Mouse (Mus musculus) kidney, adult 2 months (tissue): ENCODE data around the gene Usp46. TPM values are rescaled to one million over a fixed set of nuclear protein-coding genes. Genes with fewer than 3 reads are reported as not detected.
"Not testable (repeated sequence)": the region's sequence is repeated elsewhere in the genome, so short reads cannot be mapped to it uniquely, and the experiment has no call there.

Source experiments
- DNase-seq: peaks from one replicate; pipeline ENCODE4 v3.0.0; 2021
- H3K27ac ChIP-seq: fragments of 200-500 bp; 2 replicates; pipeline ENCODE4 v1.5.1; 2012; ENCODE audit warnings: low read depth, low read length, control low read depth, inconsistent platforms; ENCODE audit not compliant: insufficient read depth
- H3K27me3 ChIP-seq: fragments of 200-500 bp; replicated peaks from 2 replicates; pipeline ENCODE4 v1.6.1; 2012; ENCODE audit warnings: mild to moderate bottlenecking, moderate library complexity, low read length, inconsistent platforms; ENCODE audit not compliant: control insufficient read depth, insufficient read depth
- H3K36me3 ChIP-seq: fragments of 200-500 bp; 2 replicates; pipeline ENCODE4 v1.6.1; 2012; ENCODE audit warnings: mild to moderate bottlenecking, moderate library complexity, low read length, inconsistent platforms; ENCODE audit not compliant: control insufficient read depth, insufficient read depth
- H3K4me1 ChIP-seq: fragments of 200-500 bp; 2 replicates; pipeline ENCODE4 v1.6.1; 2011; ENCODE audit warnings: low read length; ENCODE audit not compliant: control insufficient read depth, insufficient read depth
- H3K4me3 ChIP-seq: fragments of 200-500 bp; 2 replicates; pipeline ENCODE4 v1.5.1; 2011; ENCODE audit warnings: mild to moderate bottlenecking, low read depth, low read length, control low read depth; ENCODE audit not compliant: insufficient read depth
- CTCF ChIP-seq: fragments of 200-500 bp; conservative IDR thresholded peaks from 2 replicates; pipeline ENCODE4 v1.5.1; 2011; ENCODE audit warnings: low read depth, mild to moderate bottlenecking, control low read depth, low read length, moderate library complexity, mixed read lengths; ENCODE audit not compliant: insufficient read depth, insufficient read length
- POLR2A ChIP-seq: fragments of 200-500 bp; IDR thresholded peaks from one replicate; pipeline ENCODE4 v1.6.1; 2011; ENCODE audit warnings: low read depth, low read length, control low read depth
- WGBS: fragments of 180-500 bp; shearing (Covaris S2); methylation state at CpG from one replicate; pipeline ENCODE4 v1.1.7; 2018; 5-methylcytosine and 5-hydroxymethylcytosine counted together
- polyA plus RNA-seq: library from polyadenylated mRNA; depleted of rRNA; stranded (reverse); fragments of >200 nt; gene quantifications from 2 replicates; pipeline ENCODE4 v1.2.3, GENCODE M21; 2012

Usp46 gene
- polyA plus RNA-seq, 1 experiment: 9.1 TPM

- 89% methylated on average over 5 of the region's 5 CpGs for WGBS
- no peaks in the 10 kb centered on the region for H3K4me1 ChIP-seq
- no peak for TF ChIP-seq CTCF
- TF ChIP-seq POLR2A: no peak
- no peaks in the 10 kb centered on the region for H3K36me3 ChIP-seq
- no peaks in the 10 kb centered on the region for H3K27me3 ChIP-seq
- no peak for DNase-seq
- no peak overlapping the region for H3K27ac ChIP-seq
- H3K4me3 ChIP-seq: no peak overlapping the region
These were observed 96.5 kb downstream of the Usp46 start for GRCm38 (mm10) chr5:73971701-73972100.

- no peaks in the 10 kb centered on the region for H3K36me3 ChIP-seq
- no peak overlapping the region for H3K27ac ChIP-seq
- WGBS: 16% methylated on average over 7 of the region's 7 CpGs
- no peaks in the 10 kb centered on the region for H3K27me3 ChIP-seq
- peak; percentile 74 for DNase-seq
- no peak overlapping the region for H3K4me3 ChIP-seq
- TF ChIP-seq CTCF (no peak), POLR2A (no peak)
- H3K4me1 ChIP-seq: no peaks in the 10 kb centered on the region
These were observed 98.1 kb downstream of the Usp46 start for GRCm38 (mm10) chr5:73970024-73970628.

GRCm38 (mm10) chr5:73969338-73969737, 98.9 kb downstream of the Usp46 start:
- no peaks in the 10 kb centered on the region for H3K27me3 ChIP-seq
- 89% methylated on average over 8 of the region's 8 CpGs for WGBS
- no peaks in the 10 kb centered on the region for H3K4me1 ChIP-seq
- H3K4me3 ChIP-seq: no peak overlapping the region
- TF ChIP-seq POLR2A (no peak), CTCF (no peak)
- no peaks in the 10 kb centered on the region for H3K36me3 ChIP-seq
- no peak overlapping the region for H3K27ac ChIP-seq
- DNase-seq: no peak

- Histone ChIP-seq H3K4me3 (no peak overlapping the region), H3K4me1 (no peaks in the 10 kb centered on the region), H3K27me3 (no peaks in the 10 kb centered on the region), H3K27ac (no peak overlapping the region), H3K36me3 (no peaks in the 10 kb centered on the region)
- 46% methylated on average over 7 of the region's 7 CpGs for WGBS
- no peak for DNase-seq
- no peak for TF ChIP-seq POLR2A
- no peak for TF ChIP-seq CTCF
These were observed 108.5 kb downstream of the Usp46 start for GRCm38 (mm10) chr5:73959779-73960178.

- not testable (repeated sequence) for DNase-seq, H3K27ac ChIP-seq, H3K36me3 ChIP-seq, H3K4me3 ChIP-seq, H3K4me1 ChIP-seq, H3K27me3 ChIP-seq
- 96% methylated on average over 5 of the region's 5 CpGs for WGBS
These were observed 109.6 kb downstream of the Usp46 start for GRCm38 (mm10) chr5:73958614-73959013.

- Histone ChIP-seq H3K36me3 (no peaks in the 10 kb centered on the region), H3K4me3 (no peak overlapping the region), H3K27me3 (no peaks in the 10 kb centered on the region), H3K27ac (no peak overlapping the region), H3K4me1 (no peaks in the 10 kb centered on the region)
- DNase-seq: no peak
- TF ChIP-seq CTCF (no peak), POLR2A (no peak)
- 96% methylated on average over 5 of the region's 5 CpGs for WGBS
These were observed 110.1 kb downstream of the Usp46 start for GRCm38 (mm10) chr5:73958096-73958495.

- 88% methylated on average over 3 of the region's 3 CpGs for WGBS
- H3K4me3 ChIP-seq: no peak overlapping the region
- no peak overlapping the region for H3K27ac ChIP-seq
- TF ChIP-seq POLR2A (no peak), CTCF (no peak)
- no peaks in the 10 kb centered on the region for H3K4me1 ChIP-seq
- no peaks in the 10 kb centered on the region for H3K27me3 ChIP-seq
- no peaks in the 10 kb centered on the region for H3K36me3 ChIP-seq
- DNase-seq: no peak
These were observed 112.5 kb downstream of the Usp46 start for GRCm38 (mm10) chr5:73955691-73956090.
